Mouse (Mus musculus) testis, adult 2 months (tissue): Measurements from ENCODE around the gene Osbp2. TPM values are rescaled to one million over a fixed set of nuclear protein-coding genes. Genes with fewer than 3 reads are reported as not detected.
"Not testable (repeated sequence)": the region's sequence is repeated elsewhere in the genome, so short reads cannot be mapped to it uniquely, and the experiment has no call there.

Source experiments
- H3K27ac ChIP-seq: fragments of 200-500 bp; 2 replicates; pipeline ENCODE4 v1.5.1; 2012; ENCODE audit warnings: low read depth, low read length; ENCODE audit not compliant: control insufficient read depth, insufficient read depth
- H3K27me3 ChIP-seq: fragments of 200-500 bp; 2 replicates; pipeline ENCODE4 v1.6.1; 2012; ENCODE audit warnings: mild to moderate bottlenecking, low read length, moderate library complexity; ENCODE audit not compliant: control insufficient read depth, insufficient read depth
- H3K36me3 ChIP-seq: fragments of 200-500 bp; 2 replicates; pipeline ENCODE4 v1.6.1; 2012; ENCODE audit warnings: mild to moderate bottlenecking, low read length; ENCODE audit not compliant: control insufficient read depth, insufficient read depth
- H3K4me1 ChIP-seq: fragments of 200-500 bp; 2 replicates; pipeline ENCODE4 v1.6.1; 2012; ENCODE audit warnings: low read length; ENCODE audit not compliant: control insufficient read depth, insufficient read depth
- H3K4me3 ChIP-seq: fragments of 200-500 bp; 2 replicates; pipeline ENCODE4 v1.5.1; 2012; ENCODE audit warnings: low read depth, mild to moderate bottlenecking, low read length, moderate library complexity, mixed read lengths; ENCODE audit not compliant: control insufficient read depth
- CTCF ChIP-seq: fragments of 200-500 bp; IDR thresholded peaks from 2 replicates; pipeline ENCODE4 v1.5.1; 2012; ENCODE audit warnings: low read depth, mild to moderate bottlenecking, inconsistent platforms, low read length, moderate library complexity; ENCODE audit not compliant: control insufficient read depth, insufficient read depth, insufficient replicate concordance
- POLR2A ChIP-seq: fragments of 200-500 bp; IDR thresholded peaks from 2 replicates; pipeline ENCODE4 v1.6.1; 2012; ENCODE audit warnings: low read depth, mild to moderate bottlenecking, inconsistent platforms, low read length, moderate library complexity; ENCODE audit not compliant: control insufficient read depth
- polyA plus RNA-seq: library from polyadenylated mRNA; depleted of rRNA; stranded (reverse); fragments of >200 nt; gene quantifications from 2 replicates; pipeline ENCODE4 v1.2.3, GENCODE M21; 2012; rRNA removed

Osbp2 gene
- polyA plus RNA-seq = 710 and 768 TPM in 2 replicates

GRCm38 (mm10) chr11:3863454-3864112 lies at the start of gene Osbp2:
Osbp2 (minus strand) TSS chr11:3863903.
- Histone ChIP-seq H3K27ac (peak within 1 kb of the TSS; percentile 63; the same call in 1 of the 2 replicates), H3K27me3 (no peaks in the 10 kb centered on the region), H3K4me3 (peak within 1 kb of the TSS; percentile 95), H3K4me1 (peaks cover 17% of the 10 kb centered on the region), H3K36me3 (no peaks in the 10 kb centered on the region)
- TF ChIP-seq CTCF (no peak), POLR2A (peak; percentile 44; the same call in 1 of the 2 replicates)

GRCm38 (mm10) chr11:3912875-3913271 lies 49.2 kb upstream of the Osbp2 start:
- Histone ChIP-seq H3K27ac (no peak overlapping the region), H3K27me3 (0 out of 2 replicates have a peak, but pooled peaks cover 3% of the 10 kb centered on the region), H3K36me3 (no peaks in the 10 kb centered on the region), H3K4me1 (peaks cover 17% of the 10 kb centered on the region), H3K4me3 (peak overlapping the region; percentile 68)
- TF ChIP-seq CTCF (no peak), POLR2A (no peak)

DNA sequence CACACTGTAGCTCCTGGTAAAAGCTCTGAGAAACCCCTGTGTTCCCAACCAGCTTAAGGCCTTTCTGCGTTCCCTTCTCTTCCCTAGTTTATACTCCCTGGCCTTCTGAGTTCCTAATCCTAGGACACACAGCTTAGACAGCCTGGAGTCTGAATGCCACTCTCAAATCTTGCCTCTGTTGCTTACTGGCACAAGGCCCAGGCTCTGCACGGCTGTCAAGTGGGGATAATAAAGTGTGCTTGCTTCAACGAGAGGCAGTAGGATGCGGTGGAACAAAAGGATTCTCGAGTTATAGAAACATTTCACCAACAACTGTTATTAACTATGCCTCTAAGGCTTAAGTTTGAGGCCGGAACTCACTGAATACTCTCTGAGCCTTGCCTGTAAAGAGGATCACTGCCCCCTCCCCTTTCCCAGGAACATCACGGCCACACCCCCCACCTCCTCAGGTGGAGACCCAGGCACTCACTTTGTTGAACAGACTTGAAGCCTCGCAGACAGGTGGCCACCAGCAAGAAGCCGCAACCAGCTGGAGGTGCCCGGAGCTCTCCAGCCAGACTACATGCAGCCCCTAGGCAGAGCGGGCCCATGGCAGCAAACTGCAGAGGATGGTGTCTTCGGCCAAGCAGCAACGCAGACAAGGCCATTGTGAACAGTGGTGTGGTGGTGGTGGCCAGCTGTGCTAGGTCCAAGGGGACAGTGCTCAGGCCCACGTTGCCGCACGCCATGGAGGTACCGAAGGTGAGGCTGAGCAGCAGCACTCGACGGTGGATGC lies 48.6 kb upstream of the Osbp2 start:
- Histone ChIP-seq H3K27ac (no peak overlapping the region), H3K4me1 (peaks cover 17% of the 10 kb centered on the region)
- TF ChIP-seq CTCF = no peak
- no peak for TF ChIP-seq POLR2A

GRCm38 (mm10) chr11:3911440-3911839 lies 47.7 kb upstream of the Osbp2 start:
- not testable (repeated sequence) for H3K27ac ChIP-seq, H3K27me3 ChIP-seq, H3K36me3 ChIP-seq, H3K4me3 ChIP-seq
- H3K4me1 ChIP-seq = peaks cover 17% of the 10 kb centered on the region

More for the DNA sequence above, 48.6 kb upstream of the Osbp2 start:
- Histone ChIP-seq H3K27me3 (0 out of 2 replicates have a peak, but pooled peaks cover 3% of the 10 kb centered on the region), H3K36me3 (no peaks in the 10 kb centered on the region), H3K4me3 (peak overlapping the region; percentile 68)

- Histone ChIP-seq H3K36me3 (no peaks in the 10 kb centered on the region), H3K27ac (no peak overlapping the region), H3K4me1 (peaks cover 17% of the 10 kb centered on the region), H3K4me3 (no peak overlapping the region), H3K27me3 (0 out of 2 replicates have a peak, but pooled peaks cover 3% of the 10 kb centered on the region)
- no peak for TF ChIP-seq CTCF
- no peak for TF ChIP-seq POLR2A
Observed at GRCm38 (mm10) chr11:3910513-3911310, 47.0 kb upstream of the Osbp2 start.

- H3K27me3 ChIP-seq = 0 out of 2 replicates have a peak, but pooled peaks cover 3% of the 10 kb centered on the region
- peaks cover 15% of the 10 kb centered on the region for H3K4me1 ChIP-seq
- no peaks in the 10 kb centered on the region for H3K36me3 ChIP-seq
- H3K4me3 ChIP-seq = no peak overlapping the region
- TF ChIP-seq POLR2A (no peak), CTCF (no peak)
- no peak overlapping the region for H3K27ac ChIP-seq
Observed at GRCm38 (mm10) chr11:3909236-3909635, 45.5 kb upstream of the Osbp2 start.

- no peaks in the 10 kb centered on the region; the same call in 1 of the 2 replicates for H3K4me1 ChIP-seq
- no peaks in the 10 kb centered on the region for H3K27me3 ChIP-seq
- no peaks in the 10 kb centered on the region for H3K36me3 ChIP-seq
- no peak overlapping the region for H3K4me3 ChIP-seq
- TF ChIP-seq CTCF (no peak), POLR2A (no peak)
- H3K27ac ChIP-seq = no peak overlapping the region
Observed at GRCm38 (mm10) chr11:3905446-3905845, 41.7 kb upstream of the Osbp2 start.
